Mouse (Mus musculus) embryonic fibroblast, embryonic 13.5 days (primary cell): ENCODE data around the gene Edc4.

Experiments used
- CTCF ChIP-seq: IDR thresholded peaks from 2 replicates; pipeline ENCODE4 v1.5.1; 2011; ENCODE audit warnings: mild to moderate bottlenecking, control low read depth, low read length, moderate library complexity, borderline replicate concordance; ENCODE audit not compliant: insufficient read depth
- POLR2A ChIP-seq: IDR thresholded peaks from 2 replicates; pipeline ENCODE4 v1.6.1; 2011; ENCODE audit warnings: low read depth, mild to moderate bottlenecking, control low read depth, low read length, moderate library complexity

DNA sequence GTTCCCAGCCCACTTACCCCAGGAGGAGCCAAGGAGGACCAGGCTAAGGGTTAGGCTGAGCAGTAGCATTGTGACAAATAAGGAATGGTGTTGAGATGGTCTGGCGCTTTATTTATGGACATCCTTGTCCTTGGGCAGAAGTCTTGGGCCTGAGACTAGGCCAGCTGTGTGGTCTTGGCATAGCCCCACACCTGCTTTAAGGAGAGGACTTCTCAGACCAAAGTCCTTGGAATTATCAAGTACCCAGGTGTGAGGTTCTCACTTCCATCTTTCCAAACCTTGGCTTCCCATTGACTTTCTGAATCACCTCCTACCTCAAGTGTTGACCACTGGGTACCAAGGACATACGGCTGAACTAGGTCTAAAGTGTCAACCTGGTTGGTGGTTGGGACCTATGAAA, 53.1 kb downstream of the Edc4 start, which contains the start of gene Ctrl:
- TF ChIP-seq CTCF = no peak
- TF ChIP-seq POLR2A = no peak
